ENCODE assay signal across 15 mouse cellular contexts in genomic region chr2:93324681-93325080, GRCm38 (mm10). TPM values are rescaled to one million over a fixed set of nuclear protein-coding genes. Genes with fewer than 3 reads are reported as not detected.
DNase-seq lines count a peak whose midpoint lies in the region; ATAC-seq lines count a peak whose summit lies in the region.
"Had no signal": no experiment of that assay in that cellular context is flagged by ENCODE, and none has a peak within 500 bp of the region (broad histone marks: within the 10 kb centered on the region; RNA-seq: fewer than 3 reads in every experiment).

No protein-coding gene starts in this region.

- H3K36me3 ChIP-seq in heart, embryonic 12.5 days, result peaks cover 11% of the 10 kb centered on the region
- H3K36me3 ChIP-seq in midbrain, embryonic 10.5 days, result peaks cover 57% of the 10 kb centered on the region
- H3K36me3 ChIP-seq in midbrain, embryonic 11.5 days (ENCODE audit: control insufficient read depth, insufficient read depth, low read length), result no peaks in the 10 kb centered on the region
- no peaks in the 10 kb centered on the region for H3K36me3 ChIP-seq in hindbrain, embryonic 16.5 days (ENCODE audit: control insufficient read depth, insufficient read depth, low read length)
- no peaks in the 10 kb centered on the region for H3K36me3 ChIP-seq in neural tube, embryonic 14.5 days (ENCODE audit: control insufficient read depth, insufficient read depth, low read length)
- H3K36me3 ChIP-seq: liver, embryonic 12.5 days had no signal

- no peak for DNase-seq in heart, postnatal 14 days
- DNase-seq in midbrain, embryonic 10.5 days (ENCODE audit: low spot score), result no peak
- DNase-seq in midbrain, embryonic 11.5 days (ENCODE audit: low spot score, missing footprints), result no peak
- DNase-seq in frontal cortex, postnatal 25 days (ENCODE audit: low spot score in 2 of 2), result no peak
- DNase-seq: adrenal gland, postnatal 10 days; right cerebral cortex, postnatal 25 days had no signal

- no peak overlapping the region for H3K4me3 ChIP-seq in heart, embryonic 12.5 days
- no peak overlapping the region for H3K4me3 ChIP-seq in midbrain, embryonic 10.5 days
- H3K4me3 ChIP-seq in midbrain, embryonic 11.5 days (ENCODE audit: low read depth, low read length), result no peak overlapping the region
- H3K4me3 ChIP-seq in hindbrain, embryonic 16.5 days (ENCODE audit: low read length), result no peak overlapping the region
- no peak overlapping the region for H3K4me3 ChIP-seq in neural tube, embryonic 14.5 days (ENCODE audit: low read depth, low read length)
- H3K4me3 ChIP-seq: liver, embryonic 12.5 days had no signal

- intact Hi-C loops in heart, postnatal 14 days (cut with DNase I), result no loop called here

- H3K27me3 ChIP-seq in heart, embryonic 12.5 days (replicated peaks), result no peaks in the 10 kb centered on the region
- no peaks in the 10 kb centered on the region for H3K27me3 ChIP-seq in midbrain, embryonic 10.5 days (ENCODE audit: low read depth, poor library complexity, severe bottlenecking)
- no peaks in the 10 kb centered on the region for H3K27me3 ChIP-seq in midbrain, embryonic 11.5 days (ENCODE audit: control insufficient read depth, insufficient read depth, low read length)
- no peaks in the 10 kb centered on the region for H3K27me3 ChIP-seq in hindbrain, embryonic 16.5 days (replicated peaks; ENCODE audit: control insufficient read depth, insufficient read depth, low read length)
- no peaks in the 10 kb centered on the region for H3K27me3 ChIP-seq in neural tube, embryonic 14.5 days (ENCODE audit: control insufficient read depth, insufficient read depth, low read length)
- H3K27me3 ChIP-seq: liver, embryonic 12.5 days; Patski had no signal

- H3K9ac ChIP-seq in heart, embryonic 12.5 days, result no peak overlapping the region; the same call in 1 of the 2 replicates
- no peak overlapping the region for H3K9ac ChIP-seq in midbrain, embryonic 11.5 days (ENCODE audit: low read length)
- H3K9ac ChIP-seq in hindbrain, embryonic 16.5 days (ENCODE audit: low read depth, low read length), result peak overlapping the region; percentile 10
- H3K9ac ChIP-seq in neural tube, embryonic 14.5 days (replicated peaks; ENCODE audit: low read depth, low read length), result no peak overlapping the region
- H3K9ac ChIP-seq: liver, embryonic 12.5 days had no signal

- 33% methylated on average over 7 of the region's 7 CpGs for WGBS in heart, embryonic 12.5 days
- 55% methylated on average over 7 of the region's 7 CpGs for WGBS in midbrain, embryonic 10.5 days
- WGBS in midbrain, embryonic 11.5 days, result 54% methylated on average over 7 of the region's 7 CpGs
- WGBS in hindbrain, embryonic 16.5 days, result 55% methylated on average over 7 of the region's 7 CpGs
- WGBS in neural tube, embryonic 14.5 days, result 54% methylated on average over 7 of the region's 7 CpGs

- no peaks in the 10 kb centered on the region for H3K9me3 ChIP-seq in heart, embryonic 12.5 days (replicated peaks)
- H3K9me3 ChIP-seq in midbrain, embryonic 10.5 days (replicated peaks), result no peaks in the 10 kb centered on the region
- no peaks in the 10 kb centered on the region; the same call in 1 of the 2 replicates for H3K9me3 ChIP-seq in midbrain, embryonic 11.5 days (ENCODE audit: control insufficient read depth, low read length)
- peaks cover 2% of the 10 kb centered on the region; the same call in 1 of the 2 replicates for H3K9me3 ChIP-seq in hindbrain, embryonic 16.5 days (ENCODE audit: control insufficient read depth, low read length)
- no peaks in the 10 kb centered on the region for H3K9me3 ChIP-seq in neural tube, embryonic 14.5 days (ENCODE audit: control insufficient read depth, low read length)
- H3K9me3 ChIP-seq: liver, embryonic 12.5 days had no signal

- no peak for ATAC-seq in heart, embryonic 12.5 days (ENCODE audit: insufficient number of reproducible peaks, low FRiP score)
- ATAC-seq in midbrain, embryonic 11.5 days (ENCODE audit: low FRiP score), result no peak
- ATAC-seq in hindbrain, embryonic 16.5 days, result no peak
- no peak for ATAC-seq in neural tube, embryonic 14.5 days (ENCODE audit: low read depth)
- no peak for ATAC-seq in erythroid progenitor cell, adult 5-6 weeks (replicated peaks; ENCODE audit: low FRiP score, poor library complexity, severe bottlenecking)
- ATAC-seq: CD4-positive, CD25-positive, alpha-beta regulatory T cell, adult 4 months; intestine, postnatal 0 days; liver, embryonic 12.5 days; Patski had no signal

- peak overlapping the region; percentile 10; the same call in 1 of the 2 replicates for H3K4me2 ChIP-seq in heart, embryonic 12.5 days
- H3K4me2 ChIP-seq in midbrain, embryonic 11.5 days, result no peak overlapping the region
- H3K4me2 ChIP-seq in hindbrain, embryonic 16.5 days (ENCODE audit: low read length), result no peak overlapping the region
- no peak overlapping the region for H3K4me2 ChIP-seq in neural tube, embryonic 14.5 days (ENCODE audit: low read depth, low read length)
- H3K4me2 ChIP-seq: liver, embryonic 12.5 days had no signal

- peak overlapping the region; percentile 20 for H3K27ac ChIP-seq in heart, embryonic 12.5 days (ENCODE audit: poor library complexity, severe bottlenecking)
- peak overlapping the region; percentile 24; the same call in 1 of the 2 replicates for H3K27ac ChIP-seq in midbrain, embryonic 10.5 days (replicated peaks)
- no peak overlapping the region for H3K27ac ChIP-seq in midbrain, embryonic 11.5 days (ENCODE audit: low read depth, low read length)
- H3K27ac ChIP-seq in hindbrain, embryonic 16.5 days (ENCODE audit: low read depth, low read length), result peak overlapping the region; percentile 14; the same call in 1 of the 2 replicates
- 0 out of 2 replicates have a peak overlapping the region, but pooled peaks have one; percentile 35 for H3K27ac ChIP-seq in neural tube, embryonic 14.5 days (ENCODE audit: low read depth, low read length)
- H3K27ac ChIP-seq: liver, embryonic 12.5 days; stomach, postnatal 0 days had no signal

- peaks cover 73% of the 10 kb centered on the region for H3K4me1 ChIP-seq in heart, embryonic 12.5 days (replicated peaks)
- peaks cover 76% of the 10 kb centered on the region for H3K4me1 ChIP-seq in midbrain, embryonic 10.5 days
- peaks cover 19% of the 10 kb centered on the region for H3K4me1 ChIP-seq in midbrain, embryonic 11.5 days (ENCODE audit: control insufficient read depth, insufficient read depth, low read length)
- H3K4me1 ChIP-seq in hindbrain, embryonic 16.5 days (ENCODE audit: control insufficient read depth, insufficient read depth, low read depth, low read length), result peaks cover 26% of the 10 kb centered on the region
- H3K4me1 ChIP-seq in neural tube, embryonic 14.5 days (ENCODE audit: control insufficient read depth, insufficient read depth, low read length), result peaks cover 46% of the 10 kb centered on the region

RNA-seq across cellular contexts. Expression of gene Tspan18, which starts 9.6 kb away (rescaled TPM):
- 58.5 and 63.8 TPM in 2 replicates for polyA plus RNA-seq in heart, embryonic 12.5 days (2016; fragmentation: Nextera tagmentation; extraction: Ambion mirVana)
- total RNA-seq in heart, postnatal 14 days (2021), result 10 to 100 TPM; 29.9 to 32.7 TPM
- 45.0 and 48.4 TPM in 2 replicates for polyA plus RNA-seq in midbrain, embryonic 10.5 days (2016; fragmentation: Nextera tagmentation; extraction: Ambion mirVana)
- polyA plus RNA-seq in midbrain, embryonic 11.5 days (2014; fragmentation: Nextera tagmentation; extraction: Ambion mirVana), result 47.9 and 48.7 TPM in 2 replicates
- 15.7 and 24.2 TPM in 2 replicates for polyA plus RNA-seq in hindbrain, embryonic 16.5 days (2015; fragmentation: Nextera tagmentation; extraction: Ambion mirVana)
- 30.2 and 34.7 TPM in 2 replicates for polyA plus RNA-seq in neural tube, embryonic 14.5 days (2014; fragmentation: Nextera tagmentation; extraction: Ambion mirVana)
- 2.2 TPM in 1 of 2 replicates, not detected in the other for total RNA-seq in erythroid progenitor cell, adult 5-6 weeks (2015; ENCODE audit: low replicate concordance)
- total RNA-seq in erythroid progenitor cell, adult 5-6 weeks (2017; ENCODE audit: low replicate concordance), result 0.61 and 0.64 TPM in 2 replicates
